ENCODE assay signal across 28 mouse cellular contexts in the genomic region with DNA sequence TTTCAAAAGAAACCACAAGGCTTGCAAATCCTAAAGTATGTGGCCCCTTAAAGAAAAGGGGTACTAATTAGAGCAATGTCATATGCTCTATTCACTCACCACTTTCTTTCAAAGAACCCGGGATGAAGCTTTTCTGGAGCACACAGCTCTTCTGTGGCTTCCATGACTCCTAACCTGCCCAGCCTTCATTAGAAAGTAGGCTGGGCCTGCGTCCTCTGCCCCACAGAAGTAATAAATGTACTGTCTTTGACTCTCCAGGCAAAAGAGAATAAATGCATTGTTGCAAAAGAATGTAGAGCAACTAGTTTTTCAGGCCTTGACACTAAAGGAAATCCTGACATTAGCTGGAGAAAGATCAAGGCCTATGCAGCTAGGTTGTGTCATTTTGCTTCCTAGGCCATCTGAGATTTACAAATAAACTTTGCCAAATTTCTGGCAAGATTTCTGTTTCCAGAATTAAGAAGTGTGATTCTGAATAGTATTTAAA. TPM values are rescaled to one million over a fixed set of nuclear protein-coding genes. Genes with fewer than 3 reads are reported as not detected.
DNase-seq lines count a peak whose midpoint lies in the region; ATAC-seq and TF ChIP-seq lines count a peak whose summit lies in the region.
"Had no signal": no experiment of that assay in that cellular context is flagged by ENCODE, and none has a peak within 500 bp of the region (broad histone marks: within the 10 kb centered on the region; RNA-seq: fewer than 3 reads in every experiment).

No protein-coding gene starts in this region.

- H3K27me3 ChIP-seq in heart, embryonic 16.5 days (ENCODE audit: control insufficient read depth, insufficient read depth, low read length): no peaks in the 10 kb centered on the region
- no peaks in the 10 kb centered on the region for H3K27me3 ChIP-seq in embryonic facial prominence, embryonic 13.5 days
- no peaks in the 10 kb centered on the region for H3K27me3 ChIP-seq in embryonic facial prominence, embryonic 15.5 days
- H3K27me3 ChIP-seq: embryonic facial prominence, embryonic 12.5 days; heart, embryonic 12.5 days; hindbrain, embryonic 12.5 days; limb, embryonic 12.5 days; liver, embryonic 12.5 days had no signal

- DNase-seq in heart, adult 9 months (ENCODE audit: low spot score in 2 of 2): no peak
- no peak for DNase-seq in layer of hippocampus, adult 2 months (ENCODE audit: low spot score in 2 of 2)
- no peak for DNase-seq in layer of hippocampus, postnatal 36 days
- no peak for DNase-seq in ovary, postnatal 14 days (ENCODE audit: low spot score)
- DNase-seq in ovary, postnatal 36 days (ENCODE audit: low spot score): no peak
- DNase-seq: adrenal gland, postnatal 14 days; cerebellum, adult 8-10 months; gastrocnemius, postnatal 36 days; kidney, adult 9 months; lung, adult 18-20 months; lung, postnatal 4 days; midbrain, embryonic 14.5 days; retina, postnatal 1 day; right cerebral cortex, postnatal 25 days; spleen, adult 18-20 months; thymus, postnatal 25 days had no signal

- H3K4me3 ChIP-seq in heart, embryonic 16.5 days (ENCODE audit: low read length): no peak overlapping the region
- no peak overlapping the region for H3K4me3 ChIP-seq in layer of hippocampus, adult 2 months
- no peak overlapping the region for H3K4me3 ChIP-seq in embryonic facial prominence, embryonic 13.5 days
- H3K4me3 ChIP-seq in embryonic facial prominence, embryonic 15.5 days (replicated peaks): no peak overlapping the region
- H3K4me3 ChIP-seq: embryonic facial prominence, embryonic 12.5 days; heart, embryonic 12.5 days; hindbrain, embryonic 12.5 days; limb, embryonic 12.5 days; liver, embryonic 12.5 days had no signal

- no peaks in the 10 kb centered on the region for H3K9me3 ChIP-seq in heart, embryonic 16.5 days (replicated peaks; ENCODE audit: control insufficient read depth, low read length)
- H3K9me3 ChIP-seq in embryonic facial prominence, embryonic 13.5 days: no peaks in the 10 kb centered on the region
- no peaks in the 10 kb centered on the region for H3K9me3 ChIP-seq in embryonic facial prominence, embryonic 15.5 days (replicated peaks)
- H3K9me3 ChIP-seq: embryonic facial prominence, embryonic 12.5 days; heart, embryonic 12.5 days; hindbrain, embryonic 12.5 days; limb, embryonic 12.5 days; liver, embryonic 12.5 days had no signal

- H3K4me2 ChIP-seq in heart, embryonic 16.5 days (ENCODE audit: low read depth, low read length): no peak overlapping the region
- no peak overlapping the region for H3K4me2 ChIP-seq in embryonic facial prominence, embryonic 13.5 days
- no peak overlapping the region for H3K4me2 ChIP-seq in embryonic facial prominence, embryonic 15.5 days (replicated peaks)
- H3K4me2 ChIP-seq: embryonic facial prominence, embryonic 12.5 days; heart, embryonic 12.5 days; hindbrain, embryonic 12.5 days; limb, embryonic 12.5 days; liver, embryonic 12.5 days had no signal

- peaks cover 23% of the 10 kb centered on the region for H3K4me1 ChIP-seq in heart, embryonic 16.5 days (ENCODE audit: control insufficient read depth, insufficient read depth, low read length)
- H3K4me1 ChIP-seq in embryonic facial prominence, embryonic 13.5 days: peaks cover 16% of the 10 kb centered on the region
- H3K4me1 ChIP-seq in embryonic facial prominence, embryonic 15.5 days: peaks cover 6% of the 10 kb centered on the region
- H3K4me1 ChIP-seq: hindbrain, embryonic 12.5 days had no signal

- H3K36me3 ChIP-seq in heart, embryonic 16.5 days (ENCODE audit: control insufficient read depth, insufficient read depth): peaks cover 10% of the 10 kb centered on the region
- H3K36me3 ChIP-seq in embryonic facial prominence, embryonic 13.5 days: peaks cover 4% of the 10 kb centered on the region
- no peaks in the 10 kb centered on the region for H3K36me3 ChIP-seq in embryonic facial prominence, embryonic 15.5 days
- H3K36me3 ChIP-seq: hindbrain, embryonic 12.5 days had no signal

- no peak overlapping the region for H3K9ac ChIP-seq in heart, embryonic 16.5 days (ENCODE audit: low read length)
- no peak overlapping the region for H3K9ac ChIP-seq in embryonic facial prominence, embryonic 13.5 days
- H3K9ac ChIP-seq in embryonic facial prominence, embryonic 15.5 days: no peak overlapping the region
- H3K9ac ChIP-seq: embryonic facial prominence, embryonic 12.5 days; heart, embryonic 12.5 days; hindbrain, embryonic 12.5 days; limb, embryonic 12.5 days; liver, embryonic 12.5 days had no signal

- peak overlapping the region; percentile 35; the same call in 1 of the 2 replicates for H3K27ac ChIP-seq in heart, embryonic 16.5 days (ENCODE audit: low read length)
- peak overlapping the region; percentile 50; the same call in 1 of the 2 replicates for H3K27ac ChIP-seq in layer of hippocampus, adult 2 months
- 0 out of 2 replicates have a peak overlapping the region, but pooled peaks have one; percentile 22 for H3K27ac ChIP-seq in embryonic facial prominence, embryonic 13.5 days
- H3K27ac ChIP-seq in embryonic facial prominence, embryonic 15.5 days (replicated peaks): peak overlapping the region; percentile 9; the same call in 1 of the 2 replicates
- H3K27ac ChIP-seq: hindbrain, embryonic 12.5 days; limb, embryonic 12.5 days; liver, embryonic 12.5 days had no signal

- WGBS in heart, embryonic 16.5 days: 48% methylated on average over 2 of the region's 2 CpGs
- 46% methylated on average over 2 of the region's 2 CpGs for WGBS in embryonic facial prominence, embryonic 13.5 days
- WGBS in embryonic facial prominence, embryonic 15.5 days: 45% methylated on average over 2 of the region's 2 CpGs

- no peak for TF ChIP-seq CTCF in layer of hippocampus, adult 2 months (conservative IDR thresholded peaks at IDR 0.05)

- no peak for ATAC-seq in heart, embryonic 16.5 days (replicated peaks; ENCODE audit: extremely low read depth, insufficient read depth, low FRiP score)
- no peak for ATAC-seq in embryonic facial prominence, embryonic 13.5 days (ENCODE audit: insufficient number of reproducible peaks, insufficient read depth, low FRiP score, low TSS enrichment, low read depth)
- no peak for ATAC-seq in embryonic facial prominence, embryonic 15.5 days (ENCODE audit: insufficient number of reproducible peaks, low FRiP score, low TSS enrichment, low read depth)
- ATAC-seq: activated CD4-positive, CD25-positive, alpha-beta regulatory T cell, adult 4 months; forebrain, embryonic 16.5 days; liver, embryonic 12.5 days had no signal

RNA-seq across cellular contexts. Expression of gene Nfyc, which starts 31.6 kb away (rescaled TPM):
- 102 and 106 TPM in 2 replicates for polyA plus RNA-seq in heart, embryonic 16.5 days (2015; fragmentation: Nextera tagmentation; extraction: Ambion mirVana)
- 10 to 100 TPM; 46.4 to 47.1 TPM for total RNA-seq in layer of hippocampus, adult 2 months (2021)
- total RNA-seq in layer of hippocampus, postnatal 36 days (2021): 10 to 100 TPM; 49.0 to 52.9 TPM
- polyA plus RNA-seq in embryonic facial prominence, embryonic 13.5 days (2015; fragmentation: Nextera tagmentation; extraction: Ambion mirVana): 99.4 and 106 TPM in 2 replicates
- polyA plus RNA-seq in embryonic facial prominence, embryonic 15.5 days (2015; fragmentation: Nextera tagmentation; extraction: Ambion mirVana): 88.3 and 99.4 TPM in 2 replicates

RNA-seq across cellular contexts. Expression of gene Kcnq4, which starts 51.3 kb away (rescaled TPM):
- polyA plus RNA-seq in heart, embryonic 16.5 days (2015; fragmentation: Nextera tagmentation; extraction: Ambion mirVana): 0.85 and 1.0 TPM in 2 replicates
- 1 to 10 TPM; 4.2 to 4.3 TPM for total RNA-seq in layer of hippocampus, adult 2 months (2021)
- total RNA-seq in layer of hippocampus, postnatal 36 days (2021): 1 to 10 TPM; 4.7 to 4.8 TPM
- polyA plus RNA-seq in embryonic facial prominence, embryonic 13.5 days (2015; fragmentation: Nextera tagmentation; extraction: Ambion mirVana): 7.2 and 7.8 TPM in 2 replicates
- 5.1 and 5.5 TPM in 2 replicates for polyA plus RNA-seq in embryonic facial prominence, embryonic 15.5 days (2015; fragmentation: Nextera tagmentation; extraction: Ambion mirVana)
- total RNA-seq: megakaryocyte-erythroid progenitor cell, adult 5-6 weeks; MEL had no signal
- polyA plus RNA-seq: activated CD4-positive, CD25-positive, alpha-beta regulatory T cell, adult 4 months had no signal

RNA-seq across cellular contexts. Expression of gene Rims3, which starts 54.9 kb away (rescaled TPM):
- 0.12 and 0.18 TPM in 2 replicates for polyA plus RNA-seq in heart, embryonic 16.5 days (2015; fragmentation: Nextera tagmentation; extraction: Ambion mirVana)
- 10 to 100 TPM; 25.9 to 30.0 TPM for total RNA-seq in layer of hippocampus, adult 2 months (2021)
- 10 to 100 TPM; 25.9 to 28.9 TPM for total RNA-seq in layer of hippocampus, postnatal 36 days (2021)
- 0.87 and 1.2 TPM in 2 replicates for polyA plus RNA-seq in embryonic facial prominence, embryonic 13.5 days (2015; fragmentation: Nextera tagmentation; extraction: Ambion mirVana)
- polyA plus RNA-seq in embryonic facial prominence, embryonic 15.5 days (2015; fragmentation: Nextera tagmentation; extraction: Ambion mirVana): 1.6 and 2.4 TPM in 2 replicates
- total RNA-seq: megakaryocyte-erythroid progenitor cell, adult 5-6 weeks; MEL had no signal
